Comparison of ENCODE assay signal across 11 mouse cellular contexts in the genomic region with DNA sequence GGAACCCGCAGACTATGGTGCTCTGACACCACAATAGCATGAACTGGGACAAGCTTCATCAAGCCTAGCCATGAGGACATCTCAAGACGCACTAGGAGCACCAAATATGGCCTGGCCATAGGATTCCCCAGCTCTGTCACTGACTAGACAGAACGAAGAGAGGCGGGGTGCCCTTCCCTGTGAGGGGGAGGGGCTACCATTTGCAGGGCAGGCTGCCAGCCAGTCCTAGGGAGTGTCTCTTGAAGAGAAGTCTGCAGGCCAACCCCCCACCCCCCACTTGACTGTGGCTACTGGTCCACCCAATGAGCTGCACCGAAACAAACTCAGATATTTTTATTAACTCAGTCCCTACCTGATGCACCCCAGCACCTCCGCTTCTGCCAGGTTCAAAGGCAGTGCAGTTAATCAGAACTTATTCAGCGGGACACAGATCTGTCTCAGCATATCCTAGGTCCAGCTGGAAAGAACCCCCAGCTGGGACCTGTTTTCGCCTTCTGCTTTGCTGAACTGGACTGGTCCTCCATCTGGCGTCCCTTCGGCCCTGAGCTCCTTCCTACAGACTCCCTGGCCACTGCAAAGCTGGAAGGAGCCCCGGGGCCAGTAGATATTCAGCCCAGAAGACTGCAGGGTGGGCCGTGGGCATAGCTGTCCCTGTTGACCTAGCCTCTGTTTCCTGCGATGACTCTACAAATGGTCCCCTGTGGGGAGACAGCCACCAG. TPM values are rescaled to one million over a fixed set of nuclear protein-coding genes. Genes with fewer than 3 reads are reported as not detected.
A peak's percentile ranks its signal among the peaks of the same experiment; 100 is the strongest.
DNase-seq lines count a peak whose midpoint lies in the region; ATAC-seq lines count a peak whose summit lies in the region.
"Had no signal": no experiment of that assay in that cellular context is flagged by ENCODE, and none has a peak within 500 bp of the region (broad histone marks: within the 10 kb centered on the region; RNA-seq: fewer than 3 reads in every experiment).

No protein-coding gene starts in this region.

- ATAC-seq in kidney, embryonic 15.5 days (replicated peaks; ENCODE audit: low FRiP score), result no peak
- ATAC-seq in heart, embryonic 15.5 days (replicated peaks; ENCODE audit: insufficient number of reproducible peaks, insufficient read depth, low FRiP score, low read depth), result 0 out of 2 replicates have a peak, but pooled peaks have one; percentile 45
- ATAC-seq: Patski had no signal

- H3K9ac ChIP-seq in kidney, embryonic 15.5 days, result no peak overlapping the region
- H3K9ac ChIP-seq in heart, embryonic 15.5 days, result no peak overlapping the region

- DNase-seq in kidney, adult 18-20 months, result no peak
- DNase-seq in ES-CJ7 (ENCODE audit: low read depth, low spot score) (peak; percentile 77), NIH3T3 (ENCODE audit: low read depth) (peak; percentile 34)
- no peak for DNase-seq in right cerebral cortex, postnatal 14 days
- no peak for DNase-seq in thymus, postnatal 10 days (ENCODE audit: low spot score in 2 of 2)
- DNase-seq: gastrocnemius, postnatal 10 days; thymus, adult 2 months had no signal

- no peak overlapping the region for H3K4me3 ChIP-seq in kidney, embryonic 15.5 days (replicated peaks)
- H3K4me3 ChIP-seq in heart, embryonic 15.5 days, result no peak overlapping the region
- H3K4me3 ChIP-seq: megakaryocyte, embryonic 14.5 days had no signal

- H3K27me3 ChIP-seq in kidney, embryonic 15.5 days, result no peaks in the 10 kb centered on the region
- H3K27me3 ChIP-seq in heart, embryonic 15.5 days, result no peaks in the 10 kb centered on the region
- H3K27me3 ChIP-seq: Patski had no signal

- H3K4me2 ChIP-seq in kidney, embryonic 15.5 days, result 0 out of 2 replicates have a peak overlapping the region, but pooled peaks have one; percentile 10
- H3K4me2 ChIP-seq in heart, embryonic 15.5 days, result no peak overlapping the region

- peaks cover 30% of the 10 kb centered on the region for H3K4me1 ChIP-seq in kidney, embryonic 15.5 days
- H3K4me1 ChIP-seq in heart, embryonic 15.5 days (replicated peaks), result peaks cover 34% of the 10 kb centered on the region

- no peaks in the 10 kb centered on the region for H3K36me3 ChIP-seq in kidney, embryonic 15.5 days
- H3K36me3 ChIP-seq in heart, embryonic 15.5 days, result no peaks in the 10 kb centered on the region

- 63% methylated on average over 13 of the region's 13 CpGs for WGBS in kidney, embryonic 15.5 days
- WGBS in heart, embryonic 15.5 days, result 44% methylated on average over 13 of the region's 13 CpGs

- no peak overlapping the region for H3K27ac ChIP-seq in kidney, embryonic 15.5 days
- no peak overlapping the region for H3K27ac ChIP-seq in heart, embryonic 15.5 days

- H3K9me3 ChIP-seq in kidney, embryonic 15.5 days (replicated peaks), result no peaks in the 10 kb centered on the region
- no peaks in the 10 kb centered on the region for H3K9me3 ChIP-seq in heart, embryonic 15.5 days (replicated peaks)
- H3K9me3 ChIP-seq: megakaryocyte, embryonic 14.5 days had no signal

RNA-seq across cellular contexts. Expression of a gene that starts 23.7 kb away (rescaled TPM):
- 144 and 153 TPM in 2 replicates for polyA plus RNA-seq in kidney, embryonic 15.5 days (2015; fragmentation: Nextera tagmentation; extraction: Ambion mirVana)
- polyA plus RNA-seq in heart, embryonic 15.5 days (2015; fragmentation: Nextera tagmentation; extraction: Ambion mirVana), result 53.0 and 59.8 TPM in 2 replicates

Comparison
In these comparisons a context has a peak if more than half of its experiments do, and no peak if none do; other contexts are left out.
1. DNase-seq: peak in ES-CJ7 (single experiment) and NIH3T3 (single experiment); none in kidney, adult 18-20 months (single experiment), right cerebral cortex, postnatal 14 days (single experiment) and thymus, postnatal 10 days (0 of 2).